Mouse (Mus musculus) hindbrain, embryonic 12.5 days (tissue): Measurements from ENCODE around the gene Ank3. TPM values are rescaled to one million over a fixed set of nuclear protein-coding genes. Genes with fewer than 3 reads are reported as not detected.

Experiments
- ATAC-seq: fragments of 200-750 bp; cut with Nextera tagmentation; 2 replicates; pipeline ENCODE4 v1.8.0; 2017; ENCODE audit warnings: moderate TSS enrichment; ENCODE audit not compliant: low FRiP score
- H3K27ac ChIP-seq: fragments of 300-500 bp; sonication (generic); 2 replicates; pipeline ENCODE4 v1.5.1; 2016; ENCODE audit warnings: mild to moderate bottlenecking
- H3K27me3 ChIP-seq: fragments of 300-500 bp; sonication (generic); 2 replicates; pipeline ENCODE4 v1.6.1; 2016; ENCODE audit warnings: mild to moderate bottlenecking
- H3K36me3 ChIP-seq: fragments of 300-500 bp; sonication (generic); 2 replicates; pipeline ENCODE4 v1.6.1; 2016; ENCODE audit warnings: mild to moderate bottlenecking
- H3K4me1 ChIP-seq: fragments of 300-500 bp; sonication (generic); 2 replicates; pipeline ENCODE4 v1.6.1; 2016
- H3K4me2 ChIP-seq: fragments of 300-500 bp; sonication (generic); replicated peaks from 2 replicates; pipeline ENCODE4 v1.6.1; 2016; ENCODE audit warnings: mild to moderate bottlenecking
- H3K4me3 ChIP-seq: fragments of 300-500 bp; sonication (generic); 2 replicates; pipeline ENCODE4 v1.5.1; 2016; ENCODE audit warnings: mild to moderate bottlenecking
- H3K9ac ChIP-seq: fragments of 300-500 bp; sonication (generic); 2 replicates; pipeline ENCODE4 v1.6.1; 2016; ENCODE audit warnings: mild to moderate bottlenecking, moderate library complexity
- H3K9me3 ChIP-seq: fragments of 300-500 bp; sonication (generic); replicated peaks from 2 replicates; pipeline ENCODE4 v1.6.1; 2016; ENCODE audit warnings: mild to moderate bottlenecking
- WGBS: fragments of 180-500 bp; shearing (Covaris S2); methylation state at CpG from one replicate; pipeline ENCODE4 v1.1.7; 2016; 5-methylcytosine and 5-hydroxymethylcytosine counted together
- polyA plus RNA-seq: library from polyadenylated mRNA; unstranded; fragments of >200 nt; fragmentation: Nextera tagmentation; extraction: Ambion mirVana; gene quantifications from 2 replicates; pipeline ENCODE4 v1.2.1, GENCODE M21; 2016

Ank3 gene
- polyA plus RNA-seq, 1 experiment from 2014 or later = 91.0 TPM

DNA sequence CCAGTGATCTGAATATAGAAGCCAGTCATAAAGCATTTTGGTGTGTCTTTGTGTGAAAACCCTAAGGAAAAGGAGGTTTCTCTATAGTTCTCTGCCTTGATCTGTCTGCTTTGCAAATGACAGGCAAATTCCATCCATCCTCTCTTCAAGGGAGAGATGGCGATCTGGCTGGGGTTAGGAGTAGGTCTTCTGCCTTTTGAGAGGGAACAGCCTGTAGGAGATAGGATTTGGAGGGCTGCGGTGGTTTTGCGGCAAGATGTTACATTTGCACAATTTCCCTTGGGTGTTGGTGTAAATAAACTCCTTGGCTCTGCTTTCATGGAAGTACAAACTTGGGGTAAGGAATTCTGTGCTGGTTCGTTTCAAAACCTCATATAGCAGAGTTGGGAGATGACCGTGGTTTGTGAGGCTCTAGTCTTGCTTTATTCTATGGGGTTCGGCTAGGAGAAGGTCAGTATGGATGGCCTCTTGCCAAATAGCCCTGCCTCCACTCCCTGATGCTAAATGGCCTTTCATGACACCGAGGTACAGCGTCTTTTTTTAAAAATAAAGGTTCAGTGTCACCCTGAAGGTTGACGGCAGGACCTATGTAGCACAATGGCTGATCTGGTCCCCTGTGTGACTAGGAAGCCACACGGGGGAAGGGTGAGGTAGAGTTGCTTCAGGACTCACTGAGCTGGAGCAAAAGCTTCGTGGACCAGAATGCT is 309.4 kb downstream of the Ank3 start:
- peak overlapping the region; percentile 55 for H3K4me2 ChIP-seq
- peak overlapping the region; percentile 37 for H3K4me3 ChIP-seq
- no peak overlapping the region for H3K27ac ChIP-seq
- H3K9ac ChIP-seq = peak overlapping the region; percentile 55
- H3K27me3 ChIP-seq = no peaks in the 10 kb centered on the region
- no peaks in the 10 kb centered on the region for H3K9me3 ChIP-seq
- no peaks in the 10 kb centered on the region for H3K36me3 ChIP-seq
- no peak for ATAC-seq
- peaks cover 51% of the 10 kb centered on the region for H3K4me1 ChIP-seq
- WGBS = 77% methylated on average over 11 of the region's 11 CpGs

DNA sequence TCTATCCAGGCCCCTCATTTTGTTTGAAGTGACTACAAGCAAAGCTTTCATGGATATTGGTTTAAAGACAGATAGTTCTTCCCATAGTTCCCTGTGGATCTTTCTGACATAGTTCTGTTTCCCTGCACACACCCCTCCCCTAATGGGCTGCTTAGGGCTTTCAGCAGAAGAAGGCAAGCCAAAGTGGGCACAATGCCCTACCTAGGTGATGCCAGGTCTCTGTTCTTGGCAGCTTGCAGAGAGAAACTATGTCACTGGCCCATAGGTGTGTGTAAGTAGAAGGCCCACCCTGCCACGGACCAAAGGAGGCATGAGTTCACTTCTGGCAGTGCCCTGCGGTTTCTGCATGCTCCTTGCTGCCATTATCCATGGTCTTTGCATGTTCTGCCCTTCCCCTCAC is 311.1 kb downstream of the Ank3 start:
- H3K9ac ChIP-seq = no peak overlapping the region

DNA sequence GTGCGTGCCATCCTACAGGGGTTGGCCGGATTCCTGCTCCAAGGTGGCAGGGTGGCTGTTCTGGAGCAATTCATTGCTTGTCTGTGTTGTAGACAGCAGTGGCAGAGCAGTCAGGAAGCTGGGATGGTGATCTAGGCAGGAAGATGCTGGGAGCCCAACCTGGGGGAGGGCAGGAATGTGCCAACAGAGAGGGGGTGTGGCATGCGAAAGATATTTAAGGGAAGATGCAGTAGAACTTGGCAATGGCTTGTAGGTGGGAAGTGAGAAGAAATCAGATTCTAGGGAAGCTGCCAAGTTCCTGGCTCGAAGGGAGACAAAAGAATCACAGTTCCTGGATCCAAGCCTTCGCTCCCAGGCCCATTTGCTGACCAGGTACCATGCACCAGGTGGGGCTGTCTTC is 312.2 kb downstream of the Ank3 start:
- no peak overlapping the region for H3K27ac ChIP-seq
- no peak overlapping the region for H3K4me3 ChIP-seq
- peaks cover 37% of the 10 kb centered on the region for H3K4me1 ChIP-seq
- H3K36me3 ChIP-seq = no peaks in the 10 kb centered on the region
- 93% methylated on average over 5 of the region's 5 CpGs for WGBS
- no peaks in the 10 kb centered on the region for H3K27me3 ChIP-seq
- H3K9ac ChIP-seq = no peak overlapping the region
- no peaks in the 10 kb centered on the region for H3K9me3 ChIP-seq
- H3K4me2 ChIP-seq = no peak overlapping the region
- ATAC-seq = no peak

More for the DNA sequence above, 311.1 kb downstream of the Ank3 start:
- ATAC-seq = no peak
- no peaks in the 10 kb centered on the region for H3K27me3 ChIP-seq
- H3K36me3 ChIP-seq = no peaks in the 10 kb centered on the region
- WGBS = 80% methylated on average over 2 of the region's 2 CpGs
- H3K4me1 ChIP-seq = peaks cover 49% of the 10 kb centered on the region
- H3K4me3 ChIP-seq = no peak overlapping the region
- H3K27ac ChIP-seq = no peak overlapping the region
- H3K4me2 ChIP-seq = no peak overlapping the region
- no peaks in the 10 kb centered on the region for H3K9me3 ChIP-seq

DNA sequence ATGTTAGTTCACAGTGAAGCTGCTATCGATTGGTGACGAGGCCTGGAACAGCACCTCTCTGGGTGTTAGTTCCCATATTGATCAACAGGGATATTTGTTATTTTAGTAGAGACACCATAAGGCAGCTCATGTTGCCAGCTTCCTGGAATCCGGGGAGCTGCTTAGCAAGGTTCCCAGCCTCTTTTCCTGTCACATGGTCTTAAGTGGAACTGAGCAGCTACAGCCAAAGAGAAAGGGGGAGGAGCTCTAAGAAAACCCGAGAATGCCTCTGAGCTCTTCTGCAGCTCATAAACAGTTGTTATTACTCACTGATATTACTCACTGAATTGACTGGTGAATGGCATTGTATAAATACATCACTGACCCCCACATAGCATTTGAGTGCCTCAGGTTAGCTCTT is 318.3 kb downstream of the Ank3 start:
- no peak overlapping the region for H3K9ac ChIP-seq
- H3K9me3 ChIP-seq = no peaks in the 10 kb centered on the region
- H3K4me3 ChIP-seq = no peak overlapping the region
- no peaks in the 10 kb centered on the region for H3K36me3 ChIP-seq
- H3K27ac ChIP-seq = no peak overlapping the region
- ATAC-seq = no peak
- H3K27me3 ChIP-seq = no peaks in the 10 kb centered on the region
- peaks cover 28% of the 10 kb centered on the region for H3K4me1 ChIP-seq
- whole genome bisulfite sequencing = 80% methylated on average over 4 of the region's 4 CpGs
- H3K4me2 ChIP-seq = no peak overlapping the region

DNA sequence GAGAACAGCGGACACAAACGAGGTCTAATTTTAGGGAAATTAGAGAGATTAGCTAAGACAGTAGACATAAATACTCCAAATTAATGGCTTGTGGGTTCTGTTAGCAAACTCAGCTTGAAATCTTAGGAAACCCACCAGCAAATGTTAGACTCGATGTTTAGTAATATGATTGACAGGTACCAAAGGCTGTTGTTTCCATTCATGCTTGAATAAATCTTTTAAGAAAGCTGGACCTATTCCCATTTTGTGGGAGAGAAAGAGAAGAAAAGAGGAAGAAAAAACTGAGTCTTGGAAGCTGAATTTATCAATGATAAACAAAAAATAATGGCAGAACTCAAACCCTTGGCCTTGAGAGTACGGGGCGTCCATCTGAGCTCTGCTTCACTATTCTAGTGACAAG is 320.8 kb downstream of the Ank3 start:
- H3K9me3 ChIP-seq = no peaks in the 10 kb centered on the region
- H3K9ac ChIP-seq = no peak overlapping the region
- no peak overlapping the region for H3K4me3 ChIP-seq
- no peaks in the 10 kb centered on the region for H3K36me3 ChIP-seq
- WGBS = 60% methylated on average over 5 of the region's 5 CpGs
- no peaks in the 10 kb centered on the region for H3K27me3 ChIP-seq
- peak; percentile 13; the same call in 1 of the 2 replicates for ATAC-seq
- H3K4me1 ChIP-seq = peaks cover 41% of the 10 kb centered on the region
- peak overlapping the region; percentile 82 for H3K27ac ChIP-seq
- peak overlapping the region; percentile 26; the same call in 1 of the 2 replicates for H3K4me2 ChIP-seq

DNA sequence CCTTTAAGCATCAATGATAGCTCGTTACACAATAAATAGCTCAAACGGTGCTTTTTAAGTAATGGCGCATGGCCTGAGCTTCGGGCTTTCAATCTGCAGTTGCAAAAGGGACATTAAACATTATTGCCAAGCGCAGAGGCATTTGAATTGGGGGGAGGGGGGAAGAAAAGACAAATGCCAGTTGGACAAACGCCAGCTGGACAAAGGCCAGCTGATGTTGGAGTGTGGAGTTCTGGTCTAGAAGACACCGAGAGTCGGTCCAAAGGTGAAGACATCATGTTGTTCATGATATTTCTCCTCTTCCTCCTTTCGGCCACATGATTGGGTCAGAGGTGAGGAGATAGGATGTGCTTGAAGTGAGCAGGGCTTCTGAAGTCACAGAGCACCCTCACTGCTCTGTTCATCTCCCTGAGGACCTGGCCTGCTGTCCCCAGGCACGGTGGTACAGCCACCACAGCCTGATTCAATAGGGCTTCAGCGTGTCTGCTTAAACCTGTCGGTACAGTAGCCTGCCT is 321.4 kb downstream of the Ank3 start:
- no peak overlapping the region for H3K9ac ChIP-seq
- peak overlapping the region; percentile 82 for H3K27ac ChIP-seq
- H3K4me2 ChIP-seq = peak overlapping the region; percentile 26

DNA sequence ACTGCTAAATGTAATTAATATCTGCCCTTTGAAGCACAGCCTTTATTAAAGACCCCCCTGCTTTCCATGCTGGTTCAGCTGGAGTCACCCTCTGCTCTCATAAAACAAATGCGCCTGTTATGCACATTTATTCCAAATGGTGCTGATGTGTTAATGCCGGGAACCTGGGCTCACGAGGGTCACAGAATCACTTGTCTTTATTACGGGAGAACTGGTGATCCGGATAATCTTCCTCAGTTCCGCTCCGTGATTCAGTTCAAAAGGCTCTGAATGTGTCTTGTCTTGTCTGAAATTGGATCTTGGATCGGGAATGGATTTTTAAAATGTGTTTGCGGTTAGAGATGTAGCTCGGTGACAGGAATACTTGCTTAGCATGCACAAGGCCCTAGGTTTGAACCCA is 321.9 kb downstream of the Ank3 start:
- peak overlapping the region; percentile 82 for H3K27ac ChIP-seq
- peak overlapping the region; percentile 26 for H3K4me2 ChIP-seq
- H3K9ac ChIP-seq = no peak overlapping the region
- H3K4me3 ChIP-seq = no peak overlapping the region
- no peaks in the 10 kb centered on the region for H3K9me3 ChIP-seq
- H3K4me1 ChIP-seq = peaks cover 46% of the 10 kb centered on the region
- no peaks in the 10 kb centered on the region for H3K27me3 ChIP-seq
- WGBS = 32% methylated on average over 10 of the region's 10 CpGs
- H3K36me3 ChIP-seq = no peaks in the 10 kb centered on the region
- peak; percentile 33 for ATAC-seq

More for the DNA sequence above, 321.4 kb downstream of the Ank3 start:
- 35% methylated on average over 12 of the region's 12 CpGs for WGBS
- Histone ChIP-seq H3K4me1 (peaks cover 46% of the 10 kb centered on the region), H3K9me3 (no peaks in the 10 kb centered on the region), H3K4me3 (no peak overlapping the region), H3K27me3 (no peaks in the 10 kb centered on the region), H3K36me3 (no peaks in the 10 kb centered on the region)
- ATAC-seq = peak; percentile 72

DNA sequence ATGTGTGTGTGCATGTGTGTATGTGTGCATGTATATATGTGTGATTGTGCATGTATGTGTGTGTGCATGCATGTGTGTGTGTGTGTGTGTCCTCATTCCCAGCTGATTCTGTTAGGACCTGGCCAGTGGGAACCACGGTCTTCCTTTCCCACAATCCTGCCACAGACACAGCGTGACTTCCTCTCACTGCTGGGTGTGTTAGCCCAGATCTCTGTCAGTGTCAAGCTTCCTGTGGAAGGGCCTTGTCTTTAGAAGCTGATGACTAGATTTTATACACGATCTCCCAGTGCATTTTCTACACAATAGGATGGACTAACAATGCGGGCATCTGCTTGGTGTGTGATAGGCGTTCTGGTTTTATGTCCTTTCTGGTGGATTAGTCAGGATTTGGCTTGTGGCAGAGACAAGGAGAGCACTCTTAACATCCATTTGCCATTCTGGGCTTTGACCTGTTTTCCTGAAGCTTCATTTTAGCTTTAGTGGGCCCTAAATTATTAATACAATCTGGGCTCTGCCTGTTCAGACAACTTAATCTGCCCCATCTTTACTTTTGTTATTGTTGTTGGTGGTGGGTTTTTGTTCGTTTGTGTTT is 322.4 kb downstream of the Ank3 start:
- no peak for ATAC-seq
- WGBS = 54% methylated on average over 6 of the region's 6 CpGs
- Histone ChIP-seq H3K9me3 (no peaks in the 10 kb centered on the region), H3K4me3 (no peak overlapping the region), H3K4me2 (no peak overlapping the region), H3K27me3 (no peaks in the 10 kb centered on the region), H3K4me1 (peaks cover 46% of the 10 kb centered on the region), H3K36me3 (no peaks in the 10 kb centered on the region), H3K9ac (no peak overlapping the region), H3K27ac (peak overlapping the region; percentile 82)

DNA sequence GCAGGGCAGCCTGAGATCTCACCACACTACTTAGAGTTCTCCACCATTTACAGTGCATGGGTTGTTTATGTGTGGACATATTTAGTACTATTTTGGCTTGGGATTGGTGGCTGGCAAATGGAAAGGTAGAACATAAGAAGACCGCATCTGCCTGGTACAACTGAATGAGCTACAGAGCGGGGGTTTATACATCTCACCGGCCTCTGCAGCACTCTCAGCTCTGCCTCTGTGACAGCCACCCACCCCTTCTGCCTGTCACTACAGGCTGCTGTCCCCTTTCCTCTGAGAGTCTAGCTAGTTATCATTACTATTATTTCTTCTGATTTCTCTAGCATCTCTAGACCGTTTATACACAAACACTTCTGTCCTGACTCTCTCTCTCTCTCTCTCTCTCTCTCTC is 325.6 kb downstream of the Ank3 start:
- H3K9ac ChIP-seq = no peak overlapping the region
- no peaks in the 10 kb centered on the region for H3K9me3 ChIP-seq
- H3K36me3 ChIP-seq = no peaks in the 10 kb centered on the region
- no peaks in the 10 kb centered on the region for H3K27me3 ChIP-seq
- peak overlapping the region; percentile 68; the same call in 1 of the 2 replicates for H3K27ac ChIP-seq
- H3K4me1 ChIP-seq = peaks cover 47% of the 10 kb centered on the region
- H3K4me3 ChIP-seq = no peak overlapping the region
- no peak overlapping the region for H3K4me2 ChIP-seq
- no peak for ATAC-seq
- whole genome bisulfite sequencing = 93% methylated on average over 4 of the region's 4 CpGs

DNA sequence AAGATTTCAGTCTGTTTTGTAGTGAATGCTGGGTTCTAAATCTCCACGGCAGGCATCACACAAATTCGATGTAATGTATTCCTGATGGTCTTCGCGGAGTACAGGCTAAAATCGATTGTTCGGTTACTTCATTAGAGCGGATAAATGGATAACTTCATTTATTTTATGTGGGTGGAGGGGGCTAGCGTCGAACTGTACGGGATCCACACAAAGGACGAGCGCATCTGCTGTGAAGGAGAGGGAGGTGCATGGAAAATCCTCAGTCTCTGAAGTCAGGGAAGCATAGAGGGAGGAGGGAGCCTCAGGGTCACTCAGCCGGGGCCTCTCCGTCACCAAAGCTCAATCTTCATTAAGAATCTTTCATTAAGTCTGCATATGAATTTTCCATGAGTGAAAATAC is 326.5 kb downstream of the Ank3 start:
- H3K4me2 ChIP-seq = no peak overlapping the region
- no peak overlapping the region for H3K9ac ChIP-seq
- WGBS = 52% methylated on average over 14 of the region's 14 CpGs
- no peaks in the 10 kb centered on the region for H3K27me3 ChIP-seq
- no peaks in the 10 kb centered on the region for H3K36me3 ChIP-seq
- H3K4me3 ChIP-seq = no peak overlapping the region
- H3K9me3 ChIP-seq = no peaks in the 10 kb centered on the region
- ATAC-seq = peak; percentile 62
- peaks cover 46% of the 10 kb centered on the region for H3K4me1 ChIP-seq
- peak overlapping the region; percentile 68 for H3K27ac ChIP-seq

DNA sequence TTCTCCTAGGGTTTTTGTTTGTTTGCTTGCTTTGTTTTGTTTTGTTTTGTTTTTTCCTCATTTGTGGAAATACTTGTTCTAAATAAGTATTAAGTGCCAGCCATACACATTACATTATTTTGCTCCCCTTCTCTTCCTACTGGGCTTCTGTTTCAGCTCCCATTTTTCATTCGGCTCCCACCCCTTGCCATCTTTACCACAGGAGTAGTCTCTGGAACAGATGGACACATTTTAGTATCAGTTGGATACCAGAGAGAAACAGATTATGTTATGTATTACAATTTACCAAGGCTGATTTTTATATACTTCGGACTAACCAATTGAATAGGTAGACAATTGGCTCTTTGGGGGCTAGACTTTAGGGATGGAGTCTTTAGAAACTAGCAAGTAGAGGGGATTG is 327.7 kb downstream of the Ank3 start:
- no peak overlapping the region for H3K9ac ChIP-seq
- H3K9me3 ChIP-seq = no peaks in the 10 kb centered on the region
- H3K27me3 ChIP-seq = no peaks in the 10 kb centered on the region
- H3K4me3 ChIP-seq = no peak overlapping the region
- H3K4me2 ChIP-seq = no peak overlapping the region
- H3K27ac ChIP-seq = no peak overlapping the region
- WGBS = 92% methylated on average over 2 of the region's 2 CpGs
- ATAC-seq = no peak
- H3K36me3 ChIP-seq = no peaks in the 10 kb centered on the region
- peaks cover 46% of the 10 kb centered on the region for H3K4me1 ChIP-seq

DNA sequence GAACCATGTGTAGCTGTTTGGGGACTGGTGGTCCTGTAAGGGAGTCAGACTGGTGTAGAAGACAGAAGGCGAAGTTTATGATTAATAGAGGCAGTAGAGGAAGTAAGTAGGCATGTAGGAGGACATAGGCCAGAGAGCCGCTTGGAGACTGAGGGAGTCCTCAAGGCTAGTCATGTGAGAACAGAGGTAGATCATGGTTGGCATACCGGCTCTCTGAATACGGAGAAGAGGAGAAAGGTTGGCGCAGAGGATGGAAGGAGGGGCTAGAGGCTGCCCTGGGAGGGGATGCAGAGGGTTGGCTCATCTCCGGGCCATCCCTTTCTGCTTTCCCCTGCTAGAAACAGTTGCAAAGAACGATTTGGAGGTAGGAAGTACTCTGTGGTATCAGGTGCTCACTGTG is 328.2 kb downstream of the Ank3 start:
- no peak overlapping the region for H3K27ac ChIP-seq
- no peaks in the 10 kb centered on the region for H3K36me3 ChIP-seq
- no peak overlapping the region for H3K4me2 ChIP-seq
- no peak overlapping the region for H3K9ac ChIP-seq
- H3K9me3 ChIP-seq = no peaks in the 10 kb centered on the region
- peaks cover 49% of the 10 kb centered on the region for H3K4me1 ChIP-seq
- WGBS = 91% methylated on average over 7 of the region's 7 CpGs
- no peak overlapping the region for H3K4me3 ChIP-seq
- no peak for ATAC-seq
- no peaks in the 10 kb centered on the region for H3K27me3 ChIP-seq

DNA sequence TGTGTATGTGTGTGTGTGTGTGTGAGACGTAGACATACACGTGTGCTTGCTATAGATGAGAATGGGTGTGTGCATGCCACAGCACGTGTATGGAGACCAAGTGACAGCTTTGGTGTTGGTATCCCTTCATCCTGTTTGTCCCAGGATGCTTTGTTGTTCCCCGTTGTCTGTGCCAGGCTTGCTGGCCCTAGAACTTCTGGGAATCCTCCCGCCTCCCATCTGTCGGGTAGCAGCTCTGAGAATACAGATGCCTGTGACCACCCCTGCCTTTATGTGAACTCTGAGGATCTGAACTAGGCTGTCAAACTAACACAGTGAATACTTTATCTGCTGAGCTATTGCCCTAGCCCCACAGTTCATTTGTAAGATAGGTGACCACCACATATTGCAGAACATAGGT is 330.3 kb downstream of the Ank3 start:
- 55% methylated on average over 6 of the region's 6 CpGs for WGBS
- ATAC-seq = no peak
- H3K36me3 ChIP-seq = no peaks in the 10 kb centered on the region
- H3K27ac ChIP-seq = no peak overlapping the region
- H3K4me1 ChIP-seq = peaks cover 43% of the 10 kb centered on the region
- no peaks in the 10 kb centered on the region for H3K27me3 ChIP-seq
- no peaks in the 10 kb centered on the region for H3K9me3 ChIP-seq
- H3K4me3 ChIP-seq = no peak overlapping the region
- no peak overlapping the region for H3K4me2 ChIP-seq
- H3K9ac ChIP-seq = no peak overlapping the region
